Mouse (Mus musculus) testis, adult 2 months (tissue): ENCODE measurements around the gene Gm20388. TPM values are rescaled to one million over a fixed set of nuclear protein-coding genes. Genes with fewer than 3 reads are reported as not detected.
"Not testable (repeated sequence)": the region's sequence is repeated elsewhere in the genome, so short reads cannot be mapped to it uniquely, and the experiment has no call there.

Source experiments
- H3K27ac ChIP-seq: fragments of 200-500 bp; 2 replicates; pipeline ENCODE4 v1.5.1; 2012; ENCODE audit warnings: low read depth, low read length; ENCODE audit not compliant: control insufficient read depth, insufficient read depth
- H3K27me3 ChIP-seq: fragments of 200-500 bp; 2 replicates; pipeline ENCODE4 v1.6.1; 2012; ENCODE audit warnings: mild to moderate bottlenecking, low read length, moderate library complexity; ENCODE audit not compliant: control insufficient read depth, insufficient read depth
- H3K36me3 ChIP-seq: fragments of 200-500 bp; 2 replicates; pipeline ENCODE4 v1.6.1; 2012; ENCODE audit warnings: mild to moderate bottlenecking, low read length; ENCODE audit not compliant: control insufficient read depth, insufficient read depth
- H3K4me1 ChIP-seq: fragments of 200-500 bp; 2 replicates; pipeline ENCODE4 v1.6.1; 2012; ENCODE audit warnings: low read length; ENCODE audit not compliant: control insufficient read depth, insufficient read depth
- H3K4me3 ChIP-seq: fragments of 200-500 bp; 2 replicates; pipeline ENCODE4 v1.5.1; 2012; ENCODE audit warnings: low read depth, mild to moderate bottlenecking, low read length, moderate library complexity, mixed read lengths; ENCODE audit not compliant: control insufficient read depth
- CTCF ChIP-seq: fragments of 200-500 bp; IDR thresholded peaks from 2 replicates; pipeline ENCODE4 v1.5.1; 2012; ENCODE audit warnings: low read depth, mild to moderate bottlenecking, inconsistent platforms, low read length, moderate library complexity; ENCODE audit not compliant: control insufficient read depth, insufficient read depth, insufficient replicate concordance
- POLR2A ChIP-seq: fragments of 200-500 bp; IDR thresholded peaks from 2 replicates; pipeline ENCODE4 v1.6.1; 2012; ENCODE audit warnings: low read depth, mild to moderate bottlenecking, inconsistent platforms, low read length, moderate library complexity; ENCODE audit not compliant: control insufficient read depth
- polyA plus RNA-seq: library from polyadenylated mRNA; depleted of rRNA; stranded (reverse); fragments of >200 nt; gene quantifications from 2 replicates; pipeline ENCODE4 v1.2.3, GENCODE M21; 2012

Gm20388 gene
- polyA plus RNA-seq, 1 experiment = 5.6 TPM

DNA sequence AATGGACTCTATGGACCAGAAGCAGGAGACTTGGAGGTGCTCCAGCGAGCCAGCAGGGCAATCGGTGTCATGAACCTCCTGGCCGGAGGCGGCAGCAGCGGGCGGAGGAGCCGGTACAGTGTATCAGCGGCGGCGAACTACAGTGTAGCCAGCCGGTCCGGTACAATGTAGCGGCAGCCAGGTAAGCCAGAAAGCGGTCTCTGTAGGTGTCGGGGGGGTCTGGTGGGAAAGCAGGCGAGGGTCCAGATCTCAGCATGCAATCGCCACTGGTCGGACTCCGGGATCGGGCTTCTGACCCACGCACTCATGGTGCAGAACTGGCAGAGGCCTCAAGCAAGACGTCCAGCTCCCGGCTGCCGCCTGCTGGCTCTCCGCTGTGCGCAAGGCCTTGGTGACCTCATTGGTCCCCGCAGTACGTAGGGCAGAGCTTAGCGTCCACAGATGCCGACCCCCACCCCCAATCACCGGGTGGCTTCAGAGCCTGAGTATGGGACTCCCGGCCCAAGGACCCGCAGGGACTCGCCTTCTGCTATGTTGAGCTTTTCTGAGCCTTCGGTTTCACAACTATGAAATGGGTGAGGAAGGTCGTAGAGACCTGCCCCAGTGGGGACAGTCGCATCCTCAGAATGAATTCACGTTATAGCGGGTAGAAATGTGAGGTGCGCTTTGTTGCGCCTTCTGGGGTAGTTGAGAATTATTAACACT, 3532.4 kb downstream of the Gm20388 start:
- TF ChIP-seq POLR2A = peak; percentile 34
- peak; percentile 56 for TF ChIP-seq CTCF
- H3K27me3 ChIP-seq = no peaks in the 10 kb centered on the region
- H3K4me1 ChIP-seq = peaks cover 12% of the 10 kb centered on the region
- H3K36me3 ChIP-seq = no peaks in the 10 kb centered on the region
- peak overlapping the region; percentile 91 for H3K27ac ChIP-seq
- peak overlapping the region; percentile 94 for H3K4me3 ChIP-seq

DNA sequence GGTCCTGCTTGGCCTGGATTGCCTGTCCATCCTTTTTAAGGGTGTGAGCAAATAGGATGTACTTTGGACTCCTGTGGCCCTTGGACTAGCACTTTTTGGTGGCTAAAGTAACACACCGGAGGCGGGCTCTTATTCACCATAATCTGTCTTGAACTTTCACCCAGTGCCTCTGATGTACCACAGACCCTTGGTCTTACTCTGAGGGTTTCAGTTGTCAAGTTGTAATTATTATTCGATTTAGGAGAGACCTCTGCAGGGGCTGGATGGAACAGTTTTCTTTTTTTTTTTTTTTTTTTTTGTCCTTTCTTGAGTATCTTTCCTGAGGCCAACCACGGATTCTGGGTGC, 3532.9 kb downstream of the Gm20388 start:
- Histone ChIP-seq H3K36me3 (no peaks in the 10 kb centered on the region), H3K4me1 (peaks cover 12% of the 10 kb centered on the region), H3K27me3 (no peaks in the 10 kb centered on the region), H3K27ac (no peak overlapping the region), H3K4me3 (peak overlapping the region; percentile 94)
- TF ChIP-seq POLR2A (no peak), CTCF (no peak)

DNA sequence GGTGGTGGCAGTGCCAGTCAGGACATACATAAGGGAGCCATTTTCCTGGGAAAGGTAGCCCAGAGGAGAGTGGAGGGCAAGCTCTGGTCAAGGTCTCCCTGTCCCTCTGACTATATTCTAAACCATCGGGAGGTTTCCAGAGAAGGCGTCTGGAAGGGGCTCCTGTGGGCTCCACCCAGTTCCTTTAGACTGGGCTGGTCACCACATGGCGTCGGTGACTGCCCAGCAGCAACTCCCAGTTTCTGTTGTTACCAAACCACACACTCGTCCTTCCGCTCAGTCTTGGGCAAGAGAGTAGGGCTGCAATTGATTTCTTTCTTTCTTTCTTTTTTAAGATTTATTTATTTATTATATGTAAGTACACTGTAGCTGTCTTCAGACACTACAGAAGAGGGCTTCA, 3533.5 kb downstream of the Gm20388 start:
- TF ChIP-seq CTCF (no peak), POLR2A (no peak)
- Histone ChIP-seq H3K27ac (no peak overlapping the region), H3K27me3 (no peaks in the 10 kb centered on the region), H3K4me3 (no peak overlapping the region), H3K36me3 (no peaks in the 10 kb centered on the region), H3K4me1 (peaks cover 12% of the 10 kb centered on the region)

DNA sequence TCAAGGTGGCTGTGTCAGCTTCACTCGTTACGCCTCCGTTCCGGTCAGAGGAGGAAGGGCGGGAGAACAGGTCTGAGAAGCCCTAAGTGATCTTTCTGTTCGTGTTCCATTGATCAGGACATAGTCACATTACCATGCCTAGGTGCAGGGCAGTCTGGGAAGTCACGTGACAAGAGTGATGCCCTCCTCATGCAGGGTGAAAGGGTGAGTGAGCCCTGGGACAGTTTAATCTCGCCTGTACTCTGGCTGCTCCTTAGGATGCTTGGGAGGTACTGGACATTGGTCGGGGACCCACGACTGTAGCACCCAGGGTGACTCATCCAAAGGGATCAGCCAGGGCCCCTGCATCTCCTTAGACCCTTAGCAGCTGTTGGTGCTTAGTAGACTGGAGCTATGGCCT, 3535.3 kb downstream of the Gm20388 start:
- Histone ChIP-seq H3K27me3 (no peaks in the 10 kb centered on the region), H3K36me3 (no peaks in the 10 kb centered on the region), H3K4me1 (peaks cover 12% of the 10 kb centered on the region), H3K27ac (no peak overlapping the region), H3K4me3 (no peak overlapping the region)
- TF ChIP-seq CTCF = no peak

DNA sequence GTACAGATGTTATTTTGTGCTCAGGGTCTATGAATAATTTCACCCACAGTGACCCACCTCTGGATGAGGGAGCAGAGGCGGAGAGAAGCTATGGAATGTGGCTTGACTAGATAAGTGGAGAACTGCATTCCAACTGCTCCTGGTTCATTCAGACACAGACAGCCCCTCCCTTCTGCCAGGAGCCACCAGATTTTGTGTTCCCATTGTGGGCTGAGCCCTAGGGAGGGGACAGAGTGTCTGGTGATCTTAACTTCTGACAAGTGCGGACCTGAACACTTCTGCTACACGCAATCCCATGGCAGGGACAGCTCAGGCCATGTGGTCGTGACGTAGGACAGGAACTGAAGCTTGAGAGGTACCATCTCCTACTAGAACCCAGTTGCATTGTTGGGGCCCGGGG, 3536.2 kb downstream of the Gm20388 start:
- Histone ChIP-seq H3K27ac (no peak overlapping the region), H3K27me3 (no peaks in the 10 kb centered on the region), H3K36me3 (no peaks in the 10 kb centered on the region), H3K4me1 (peaks cover 12% of the 10 kb centered on the region), H3K4me3 (no peak overlapping the region)
- no peak for TF ChIP-seq POLR2A
- no peak for TF ChIP-seq CTCF

DNA sequence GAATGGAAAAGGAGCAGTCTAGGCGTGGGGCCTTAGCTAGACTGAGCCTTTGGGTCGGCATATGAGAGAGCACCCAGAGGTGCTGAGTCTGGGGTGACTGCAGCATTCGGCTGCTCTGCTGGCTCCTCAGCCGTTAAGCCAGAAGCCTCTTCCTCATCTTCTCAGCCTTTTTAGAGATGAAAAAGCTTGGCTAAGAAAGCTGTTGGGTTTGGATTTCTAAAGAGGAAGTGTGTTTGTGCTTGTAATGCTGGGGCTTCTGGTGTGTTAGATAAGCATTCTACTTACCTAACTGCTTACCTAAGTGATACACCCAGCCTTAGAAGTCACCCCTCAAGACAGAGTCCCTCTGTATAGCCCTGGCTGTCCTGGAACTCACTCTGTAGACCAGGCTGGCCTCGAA, 3540.1 kb downstream of the Gm20388 start:
- no peaks in the 10 kb centered on the region; the same call in 1 of the 2 replicates for H3K4me1 ChIP-seq
- no peak for TF ChIP-seq CTCF
- no peak for TF ChIP-seq POLR2A
- H3K27me3 ChIP-seq = no peaks in the 10 kb centered on the region
- no peak overlapping the region for H3K4me3 ChIP-seq
- no peak overlapping the region for H3K27ac ChIP-seq
- no peaks in the 10 kb centered on the region for H3K36me3 ChIP-seq

DNA sequence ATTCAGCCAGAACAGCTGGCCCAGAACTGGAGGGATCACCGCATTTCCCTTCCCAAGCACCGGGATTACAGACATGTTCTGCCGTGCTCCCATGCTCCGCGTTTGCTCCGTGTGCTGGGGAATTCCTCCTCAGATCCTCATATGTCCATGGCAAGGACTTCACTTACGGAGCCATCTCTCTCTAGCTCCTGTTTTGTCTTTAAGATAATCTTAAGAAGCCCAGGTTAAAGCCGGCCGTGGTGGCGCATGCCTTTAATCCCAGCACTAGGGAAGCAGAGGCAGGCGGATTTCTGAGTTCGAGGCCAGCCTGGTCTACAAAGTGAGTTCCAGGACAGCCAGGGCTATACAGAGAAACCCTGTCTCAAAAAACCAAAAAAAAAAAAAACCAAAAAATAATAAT, 3541.1 kb downstream of the Gm20388 start:
- not testable (repeated sequence) for H3K36me3 ChIP-seq

DNA sequence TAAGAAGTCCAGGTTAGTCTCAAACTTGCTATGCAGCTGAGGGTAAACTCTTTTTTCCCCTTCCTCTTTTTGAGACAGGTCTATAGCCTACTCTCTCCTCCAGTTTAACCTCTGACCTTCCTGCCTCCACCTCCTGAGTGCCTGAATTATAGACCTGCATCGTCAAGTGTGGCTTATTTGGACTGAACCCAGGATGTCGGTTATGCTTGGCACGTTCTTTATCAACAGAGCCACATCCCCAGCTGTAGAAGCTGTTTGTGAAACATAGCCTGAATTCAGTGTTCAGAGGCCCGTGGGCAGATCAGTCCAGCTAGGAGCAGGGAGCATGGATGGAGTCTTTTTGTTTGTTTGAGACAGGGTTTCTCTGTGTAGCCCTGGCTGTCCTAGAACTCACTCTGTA, 3541.5 kb downstream of the Gm20388 start:
- TF ChIP-seq POLR2A (no peak), CTCF (no peak)
- Histone ChIP-seq H3K4me3 (no peak overlapping the region), H3K4me1 (no peaks in the 10 kb centered on the region), H3K27me3 (no peaks in the 10 kb centered on the region), H3K36me3 (no peaks in the 10 kb centered on the region), H3K27ac (no peak overlapping the region)

More for the DNA sequence above, 3541.1 kb downstream of the Gm20388 start:
- H3K4me3 ChIP-seq, H3K27me3 ChIP-seq, H3K4me1 ChIP-seq, H3K27ac ChIP-seq: not testable (repeated sequence)
